Mouse (Mus musculus): ENCODE data around the gene Kcnj2.

DNA sequence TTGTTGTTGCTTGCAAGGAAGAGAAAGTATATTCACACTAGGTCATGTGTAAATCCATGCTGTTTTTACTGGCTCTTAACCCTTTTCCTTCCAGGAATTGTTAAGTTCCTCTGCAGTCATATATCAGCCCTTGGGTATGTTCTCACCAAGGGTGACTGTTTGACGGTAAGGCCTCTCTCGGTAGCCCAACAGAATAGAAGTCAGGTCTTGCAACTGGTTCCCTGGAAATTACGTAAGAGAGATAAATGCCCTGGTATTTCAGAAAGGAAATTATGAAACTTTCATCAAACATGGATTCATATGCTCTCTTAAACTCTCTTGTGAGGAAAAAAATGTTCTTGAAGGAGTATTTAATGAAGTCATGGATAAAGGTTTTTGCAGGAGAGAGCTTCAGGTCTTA lies 11.7 kb upstream of the Kcnj2 start:
- no peak for TF ChIP-seq CTCF (IDR thresholded peaks at IDR 0.05; ENCODE audit: low read depth)
- TF ChIP-seq EP300 (IDR thresholded peaks at IDR 0.05; ENCODE audit: low read depth): no peak
